Mouse (Mus musculus): ENCODE results near the gene Ptprm. TPM values are rescaled to one million over a fixed set of nuclear protein-coding genes. Genes with fewer than 3 reads are reported as not detected.

Gene Ptprm
- polyA plus RNA-seq, 1 experiment from 2014 or later, result 1.4 TPM

GRCm38 (mm10) chr17:67136421-67136820 lies 217.8 kb downstream of the Ptprm start:
- H3K27ac ChIP-seq (ENCODE audit: low read depth), result no peak overlapping the region
- DNase-seq, result no peak
- no peaks in the 10 kb centered on the region for H3K36me3 ChIP-seq (replicated peaks; ENCODE audit: insufficient read depth, low read length)
- TF ChIP-seq CTCF (IDR thresholded peaks at IDR 0.05; ENCODE audit: low read depth) (no peak), EP300 (IDR thresholded peaks at IDR 0.05; ENCODE audit: low read depth) (no peak)
- ATAC-seq, result no peak
- WGBS (ENCODE audit: insufficient replicate concordance), result 65% methylated on average over 8 of the region's 8 CpGs
- H3K4me1 ChIP-seq (ENCODE audit: insufficient read depth), result no peaks in the 10 kb centered on the region; the same call in 1 of the 2 replicates
- no peak overlapping the region for H3K9ac ChIP-seq (replicated peaks)
- H3K4me3 ChIP-seq (ENCODE audit: low read depth, low read length), result no peak overlapping the region
- H3K9me3 ChIP-seq (ENCODE audit: low read length), result no peaks in the 10 kb centered on the region
- H3K4me2 ChIP-seq (ENCODE audit: low read depth, low read length), result no peak overlapping the region
- H3K27me3 ChIP-seq (ENCODE audit: insufficient read depth, low read length), result no peaks in the 10 kb centered on the region

DNA sequence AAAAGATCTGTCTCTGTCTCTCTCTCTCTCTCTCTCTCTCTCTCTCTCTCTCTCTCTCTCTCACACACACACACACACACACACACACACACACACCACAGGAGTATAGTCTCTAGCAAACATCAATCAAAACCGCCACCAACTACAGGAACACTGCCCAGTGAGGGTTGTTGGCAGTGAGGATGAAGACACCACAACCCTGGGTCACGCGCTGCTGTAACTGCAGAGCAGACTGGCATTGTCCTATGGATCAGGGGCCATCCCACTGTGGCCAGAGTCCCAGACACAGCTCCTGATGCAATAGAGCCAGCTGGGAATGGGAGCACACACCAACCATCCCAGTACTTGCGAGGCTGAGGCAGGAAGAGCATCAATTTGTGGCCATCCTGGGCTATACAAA lies 220.0 kb downstream of the Ptprm start:
- H3K36me3 ChIP-seq (replicated peaks; ENCODE audit: insufficient read depth, low read length), result no peaks in the 10 kb centered on the region
- no peak overlapping the region for H3K9ac ChIP-seq (replicated peaks)
- no peaks in the 10 kb centered on the region; the same call in 1 of the 2 replicates for H3K4me1 ChIP-seq (ENCODE audit: insufficient read depth)
- no peaks in the 10 kb centered on the region for H3K9me3 ChIP-seq (ENCODE audit: low read length)
- WGBS (ENCODE audit: insufficient replicate concordance), result 74% methylated on average over 4 of the region's 4 CpGs
- TF ChIP-seq CTCF (IDR thresholded peaks at IDR 0.05; ENCODE audit: low read depth) (no peak), EP300 (IDR thresholded peaks at IDR 0.05; ENCODE audit: low read depth) (no peak)
- no peak for DNase-seq
- no peak overlapping the region for H3K4me2 ChIP-seq (ENCODE audit: low read depth, low read length)
- peak; percentile 41 for ATAC-seq
- H3K4me3 ChIP-seq (ENCODE audit: low read depth, low read length), result no peak overlapping the region
- H3K27me3 ChIP-seq (ENCODE audit: insufficient read depth, low read length), result no peaks in the 10 kb centered on the region
- no peak overlapping the region for H3K27ac ChIP-seq (ENCODE audit: low read depth)

DNA sequence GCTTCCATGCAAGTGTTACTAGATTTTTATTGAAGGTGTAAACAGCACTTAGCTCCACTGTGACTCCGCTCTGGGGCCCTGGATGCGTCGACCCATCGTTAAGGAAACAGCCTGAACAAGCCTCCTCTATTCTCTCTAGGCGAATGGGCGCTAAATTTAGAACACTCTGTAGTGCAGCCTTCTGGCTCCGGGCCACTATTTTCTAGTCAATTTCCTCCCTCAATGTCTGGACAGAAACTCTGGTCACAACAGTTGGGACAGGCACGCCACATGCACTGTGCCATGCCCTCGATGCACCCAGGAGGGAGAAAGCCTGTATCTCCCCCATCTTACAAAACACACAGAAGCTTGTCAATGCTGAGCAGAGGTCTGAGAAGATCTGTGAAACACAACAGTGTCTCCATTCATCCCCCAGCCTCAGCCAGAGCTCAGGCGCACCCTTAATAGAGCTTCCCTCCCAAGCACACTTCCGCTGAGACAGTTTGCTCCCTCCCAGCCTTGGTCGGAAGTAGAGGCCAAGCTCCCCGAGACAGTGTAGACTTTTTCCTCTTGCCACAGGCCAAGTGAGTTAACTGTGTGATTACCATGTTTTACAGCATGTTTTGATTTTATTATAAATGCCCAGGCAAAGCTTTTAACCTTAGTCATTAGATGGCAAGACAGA lies 220.7 kb downstream of the Ptprm start:
- TF ChIP-seq CTCF (IDR thresholded peaks at IDR 0.05; ENCODE audit: low read depth) (no peak), EP300 (IDR thresholded peaks at IDR 0.05; ENCODE audit: low read depth) (no peak)
- H3K4me1 ChIP-seq (ENCODE audit: insufficient read depth), result no peaks in the 10 kb centered on the region; the same call in 1 of the 2 replicates
- H3K4me2 ChIP-seq (ENCODE audit: low read depth, low read length), result no peak overlapping the region
- ATAC-seq (peak; percentile 61), DNase-seq (peak; percentile 22)
- no peaks in the 10 kb centered on the region for H3K36me3 ChIP-seq (replicated peaks; ENCODE audit: insufficient read depth, low read length)
- H3K27ac ChIP-seq (ENCODE audit: low read depth), result peak overlapping the region; percentile 40; the same call in 1 of the 2 replicates
- H3K9me3 ChIP-seq (ENCODE audit: low read length), result no peaks in the 10 kb centered on the region
- no peak overlapping the region for H3K4me3 ChIP-seq (ENCODE audit: low read depth, low read length)
- no peak overlapping the region for H3K9ac ChIP-seq (replicated peaks)
- H3K27me3 ChIP-seq (ENCODE audit: insufficient read depth, low read length), result no peaks in the 10 kb centered on the region
- 35% methylated on average over 13 of the region's 13 CpGs for WGBS (ENCODE audit: insufficient replicate concordance)

DNA sequence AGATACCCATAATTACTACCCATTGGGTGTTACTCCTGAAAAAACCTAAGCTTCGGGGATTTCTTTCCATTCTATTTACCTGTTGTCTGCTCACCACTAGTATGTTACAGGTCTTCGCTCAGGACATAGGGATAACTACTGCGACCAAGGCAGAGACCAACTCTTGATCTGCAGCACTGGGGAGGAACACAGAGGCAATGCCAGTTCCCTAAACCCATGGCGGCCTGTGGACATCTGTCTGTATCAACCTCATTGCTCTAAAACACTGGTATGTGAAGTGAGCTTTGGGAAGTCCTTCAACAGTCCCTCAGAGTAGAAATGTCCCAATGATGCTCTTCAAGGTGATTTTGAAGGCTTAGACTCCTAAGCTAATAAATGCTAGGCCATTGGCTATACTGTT lies 221.2 kb downstream of the Ptprm start:
- Histone ChIP-seq H3K4me2 (ENCODE audit: low read depth, low read length) (no peak overlapping the region), H3K9me3 (ENCODE audit: low read length) (no peaks in the 10 kb centered on the region), H3K4me1 (ENCODE audit: insufficient read depth) (peaks cover 3% of the 10 kb centered on the region; the same call in 1 of the 2 replicates), H3K9ac (replicated peaks) (no peak overlapping the region), H3K27me3 (ENCODE audit: insufficient read depth, low read length) (no peaks in the 10 kb centered on the region), H3K36me3 (replicated peaks; ENCODE audit: insufficient read depth, low read length) (no peaks in the 10 kb centered on the region), H3K27ac (ENCODE audit: low read depth) (no peak overlapping the region), H3K4me3 (ENCODE audit: low read depth, low read length) (no peak overlapping the region)
- ATAC-seq (no peak), DNase-seq (no peak)
- TF ChIP-seq CTCF (IDR thresholded peaks at IDR 0.05; ENCODE audit: low read depth) (no peak), EP300 (IDR thresholded peaks at IDR 0.05; ENCODE audit: low read depth) (no peak)
- 83% methylated on average over 4 of the region's 4 CpGs for WGBS (ENCODE audit: insufficient replicate concordance)

DNA sequence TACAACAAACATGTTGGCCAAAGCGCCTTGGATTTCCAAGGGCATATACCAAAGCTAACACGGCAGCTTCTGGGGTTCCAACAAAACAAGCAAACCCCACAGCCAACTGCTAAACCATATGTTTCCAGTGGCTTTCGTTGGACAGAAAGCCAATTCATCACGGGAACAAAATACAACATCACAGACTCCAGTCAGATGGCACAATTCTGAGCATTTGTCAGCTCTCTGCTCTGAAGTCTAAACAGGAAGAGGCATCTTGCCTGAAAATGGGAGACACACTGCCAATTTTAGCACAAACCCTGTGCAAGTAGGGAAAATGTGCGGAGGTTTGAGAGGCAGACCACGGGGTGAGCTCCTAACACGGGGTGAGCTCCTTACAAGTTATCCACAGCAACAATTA lies 226.7 kb downstream of the Ptprm start:
- Histone ChIP-seq H3K36me3 (replicated peaks; ENCODE audit: insufficient read depth, low read length) (no peaks in the 10 kb centered on the region), H3K27ac (ENCODE audit: low read depth) (no peak overlapping the region), H3K4me2 (ENCODE audit: low read depth, low read length) (no peak overlapping the region), H3K4me3 (ENCODE audit: low read depth, low read length) (no peak overlapping the region), H3K27me3 (ENCODE audit: insufficient read depth, low read length) (no peaks in the 10 kb centered on the region), H3K9ac (replicated peaks) (no peak overlapping the region), H3K4me1 (ENCODE audit: insufficient read depth) (peaks cover 8% of the 10 kb centered on the region; the same call in 1 of the 2 replicates), H3K9me3 (ENCODE audit: low read length) (no peaks in the 10 kb centered on the region)
- TF ChIP-seq CTCF (IDR thresholded peaks at IDR 0.05; ENCODE audit: low read depth) (no peak), EP300 (IDR thresholded peaks at IDR 0.05; ENCODE audit: low read depth) (no peak)
- DNase-seq (no peak), ATAC-seq (no peak)
- WGBS (ENCODE audit: insufficient replicate concordance), result 65% methylated on average over 7 of the region's 7 CpGs

DNA sequence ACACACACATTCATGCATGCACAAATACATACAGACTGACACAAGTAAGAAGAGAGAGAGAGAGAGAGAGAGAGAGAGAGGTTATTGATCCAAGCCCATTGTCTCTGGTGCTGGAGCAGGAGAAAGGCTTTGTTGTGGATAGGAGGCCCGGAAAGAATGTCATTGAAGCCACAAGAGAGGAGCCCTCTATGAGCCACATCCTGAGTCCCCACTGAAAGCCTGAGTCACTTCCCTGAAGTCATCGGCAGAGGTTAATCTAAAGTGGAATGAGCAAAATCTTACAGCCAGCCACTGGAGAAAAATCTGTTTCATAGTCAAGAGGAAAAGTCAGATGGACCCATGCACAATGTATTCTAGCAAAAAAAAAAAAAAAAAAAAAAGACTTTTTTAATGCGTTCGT lies 228.7 kb downstream of the Ptprm start:
- 44% methylated on average over 4 of the region's 4 CpGs for WGBS (ENCODE audit: insufficient replicate concordance)
- TF ChIP-seq CTCF (IDR thresholded peaks at IDR 0.05; ENCODE audit: low read depth) (no peak), EP300 (IDR thresholded peaks at IDR 0.05; ENCODE audit: low read depth) (no peak)
- DNase-seq, result no peak
- Histone ChIP-seq H3K4me3 (ENCODE audit: low read depth, low read length) (no peak overlapping the region), H3K27me3 (ENCODE audit: insufficient read depth, low read length) (no peaks in the 10 kb centered on the region), H3K9me3 (ENCODE audit: low read length) (no peaks in the 10 kb centered on the region), H3K36me3 (replicated peaks; ENCODE audit: insufficient read depth, low read length) (no peaks in the 10 kb centered on the region), H3K4me2 (ENCODE audit: low read depth, low read length) (no peak overlapping the region), H3K4me1 (ENCODE audit: insufficient read depth) (peaks cover 8% of the 10 kb centered on the region; the same call in 1 of the 2 replicates), H3K27ac (ENCODE audit: low read depth) (no peak overlapping the region), H3K9ac (replicated peaks) (no peak overlapping the region)
- no peak for ATAC-seq
